Mouse (Mus musculus): ENCODE data around the gene Zfp750. TPM values are rescaled to one million over a fixed set of nuclear protein-coding genes. Genes with fewer than 3 reads are reported as not detected.

The Zfp750 gene
- polyA plus RNA-seq (2015; fragmentation: Illumina TruSeq; extraction: RNeasy Lipid Tissue Mini Kit (QIAGEN cat#74804); ENCODE audit: low read depth, low replicate concordance) = 0.13 TPM

GRCm38 (mm10) chr11:121519131-121519530, at the start of gene Zfp750:
TSS of gene Zfp750 (minus strand) at chr11:121519333.

Other genes with a start within 250 kb of the Zfp750 start
- 79.4 TPM for gene Wdr45b, start 164.9 kb downstream of the Zfp750 start, polyA plus RNA-seq (2015; fragmentation: Illumina TruSeq; extraction: RNeasy Lipid Tissue Mini Kit (QIAGEN cat#74804); ENCODE audit: low read depth, low replicate concordance)
- 32.4 TPM for gene Rab40b, start 131.1 kb downstream of the Zfp750 start, polyA plus RNA-seq (2015; fragmentation: Illumina TruSeq; extraction: RNeasy Lipid Tissue Mini Kit (QIAGEN cat#74804); ENCODE audit: low read depth, low replicate concordance)
- 28.8 TPM for gene Fn3krp, start 97.9 kb downstream of the Zfp750 start, polyA plus RNA-seq (2015; fragmentation: Illumina TruSeq; extraction: RNeasy Lipid Tissue Mini Kit (QIAGEN cat#74804); ENCODE audit: low read depth, low replicate concordance)
- 84.2 TPM for gene Fn3k, start 84.4 kb downstream of the Zfp750 start, polyA plus RNA-seq (2015; fragmentation: Illumina TruSeq; extraction: RNeasy Lipid Tissue Mini Kit (QIAGEN cat#74804); ENCODE audit: low read depth, low replicate concordance)
- 35.0 TPM for gene Tbcd, start 67.4 kb downstream of the Zfp750 start, polyA plus RNA-seq (2015; fragmentation: Illumina TruSeq; extraction: RNeasy Lipid Tissue Mini Kit (QIAGEN cat#74804); ENCODE audit: low read depth, low replicate concordance)
- 3.9 TPM for gene B3gntl1, start 153.8 kb upstream of the Zfp750 start, polyA plus RNA-seq (2015; fragmentation: Illumina TruSeq; extraction: RNeasy Lipid Tissue Mini Kit (QIAGEN cat#74804); ENCODE audit: low read depth, low replicate concordance)
- gene Metrnl, start 182.2 kb upstream of the Zfp750 start, polyA plus RNA-seq (2015; fragmentation: Illumina TruSeq; extraction: RNeasy Lipid Tissue Mini Kit (QIAGEN cat#74804); ENCODE audit: low read depth, low replicate concordance) = 13.5 TPM

All from brain, adult 10 weeks (tissue).